Mouse (Mus musculus): ENCODE data around the gene Olfr1302. TPM values are rescaled to one million over a fixed set of nuclear protein-coding genes. Genes with fewer than 3 reads are reported as not detected.

Gene Olfr1302
- polyA plus RNA-seq (2016; fragmentation: Nextera tagmentation; extraction: Ambion mirVana): not detected in 2 replicates

- no peak within 1 kb of the TSS for H3K4me2 ChIP-seq (replicated peaks)
- no peaks in the 10 kb centered on the region for H3K36me3 ChIP-seq
- H3K9ac ChIP-seq: no peak within 1 kb of the TSS
- 82% methylated on average over 2 of the region's 2 CpGs for WGBS
- H3K9me3 ChIP-seq (replicated peaks): no peaks in the 10 kb centered on the region
- H3K27me3 ChIP-seq: no peaks in the 10 kb centered on the region
- no peak within 1 kb of the TSS for H3K27ac ChIP-seq
- H3K4me1 ChIP-seq: no peaks in the 10 kb centered on the region
- no peak for ATAC-seq (ENCODE audit: low FRiP score)
- no peak within 1 kb of the TSS for H3K4me3 ChIP-seq
These were observed at the start of gene Olfr1302 for GRCm38 (mm10) chr2:111777129-111777528. TSS of gene Olfr1302 (plus strand) at chr2:111777429.

DNA sequence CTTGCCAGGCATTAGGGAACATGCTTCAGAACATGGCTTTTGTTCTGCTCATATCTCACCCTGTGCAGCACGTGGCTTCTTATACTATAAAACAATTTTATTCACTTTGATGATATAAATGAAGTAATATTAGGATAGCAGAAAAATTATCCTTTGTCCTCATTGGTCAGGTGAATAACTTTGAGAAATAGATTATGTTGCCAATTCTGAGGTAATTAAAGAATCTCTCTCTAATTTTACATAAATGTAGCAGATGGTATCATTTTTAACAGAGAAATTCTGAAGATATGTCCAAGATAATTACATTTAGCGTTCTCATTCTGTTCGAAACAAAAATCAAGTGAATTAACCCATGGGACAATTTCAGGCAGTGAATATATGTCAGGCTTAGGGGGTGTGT is 26.5 kb upstream of the Olfr1302 start, which contains the start of gene Olfr1301:
Gene Olfr1301, plus strand, starts transcription at position 301 of the 400 bp plus-strand sequence.
- H3K9ac ChIP-seq: no peak within 1 kb of the TSS
- no peaks in the 10 kb centered on the region for H3K4me1 ChIP-seq
- WGBS: 83% methylated on average over 3 of the region's 3 CpGs
- H3K27ac ChIP-seq: no peak within 1 kb of the TSS
- no peaks in the 10 kb centered on the region for H3K9me3 ChIP-seq (replicated peaks)
- no peak for ATAC-seq (ENCODE audit: low FRiP score)
- no peak within 1 kb of the TSS for H3K4me2 ChIP-seq (replicated peaks)
- no peaks in the 10 kb centered on the region for H3K27me3 ChIP-seq
- H3K4me3 ChIP-seq: no peak within 1 kb of the TSS
- no peaks in the 10 kb centered on the region for H3K36me3 ChIP-seq

DNA sequence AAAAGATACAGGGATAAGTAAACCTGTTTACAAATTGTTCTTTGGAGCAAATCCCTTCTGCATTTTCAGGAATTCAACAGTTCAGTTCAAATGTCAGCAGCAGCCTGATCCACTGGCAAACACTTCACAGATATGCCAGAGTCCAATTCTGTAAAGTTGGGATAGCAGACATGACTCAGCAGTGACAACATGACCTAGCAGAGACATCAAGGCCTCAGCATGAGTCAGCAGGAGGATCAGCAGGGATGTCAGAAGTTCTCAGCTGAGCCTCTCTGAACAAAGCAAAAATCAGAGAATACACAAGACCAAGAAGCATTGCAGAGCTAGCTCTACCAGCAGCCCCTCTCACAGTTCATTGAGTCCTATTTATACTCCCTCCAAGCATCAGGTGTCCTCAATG is 35.7 kb downstream of the Olfr1302 start:
- Histone ChIP-seq H3K27me3 (no peaks in the 10 kb centered on the region), H3K27ac (no peak overlapping the region), H3K4me1 (no peaks in the 10 kb centered on the region), H3K36me3 (no peaks in the 10 kb centered on the region), H3K9ac (no peak overlapping the region), H3K4me3 (no peak overlapping the region), H3K4me2 (replicated peaks) (no peak overlapping the region), H3K9me3 (replicated peaks) (no peaks in the 10 kb centered on the region)
- no peak for ATAC-seq (ENCODE audit: low FRiP score)

GRCm38 (mm10) chr2:111820240-111820639 is 43.0 kb downstream of the Olfr1302 start, which contains the start of gene Olfr1303:
TSS of gene Olfr1303 (minus strand) at chr2:111820340.
- Histone ChIP-seq H3K4me1 (no peaks in the 10 kb centered on the region), H3K9me3 (replicated peaks) (no peaks in the 10 kb centered on the region), H3K9ac (no peak within 1 kb of the TSS), H3K27ac (no peak within 1 kb of the TSS), H3K36me3 (no peaks in the 10 kb centered on the region), H3K4me3 (no peak within 1 kb of the TSS), H3K4me2 (replicated peaks) (no peak within 1 kb of the TSS), H3K27me3 (no peaks in the 10 kb centered on the region)
- 83% methylated on average over 2 of the region's 2 CpGs for WGBS
- no peak for ATAC-seq (ENCODE audit: low FRiP score)

Other genes with a start within 250 kb of the Olfr1302 start
- not detected in 2 replicates for gene Olfr1294, start 237.1 kb upstream of the Olfr1302 start, polyA plus RNA-seq (2016; fragmentation: Nextera tagmentation; extraction: Ambion mirVana)
- not detected in 2 replicates for gene Olfr1295, start 207.7 kb upstream of the Olfr1302 start, polyA plus RNA-seq (2016; fragmentation: Nextera tagmentation; extraction: Ambion mirVana)
- not detected in 2 replicates for gene Olfr1297, start 150.9 kb upstream of the Olfr1302 start, polyA plus RNA-seq (2016; fragmentation: Nextera tagmentation; extraction: Ambion mirVana)
- gene Olfr1298, start 128.2 kb upstream of the Olfr1302 start, polyA plus RNA-seq (2016; fragmentation: Nextera tagmentation; extraction: Ambion mirVana): not detected in 2 replicates
- not detected in 2 replicates for gene Olfr1299, start 116.0 kb upstream of the Olfr1302 start, polyA plus RNA-seq (2016; fragmentation: Nextera tagmentation; extraction: Ambion mirVana)
- not detected in 2 replicates for gene Olfr1301, start 26.4 kb upstream of the Olfr1302 start, polyA plus RNA-seq (2016; fragmentation: Nextera tagmentation; extraction: Ambion mirVana)
- not detected in 2 replicates for gene Olfr1303, start 42.9 kb downstream of the Olfr1302 start, polyA plus RNA-seq (2016; fragmentation: Nextera tagmentation; extraction: Ambion mirVana)
- gene Olfr1305, start 99.7 kb downstream of the Olfr1302 start, polyA plus RNA-seq (2016; fragmentation: Nextera tagmentation; extraction: Ambion mirVana): not detected in 2 replicates
- gene Olfr1306, start 138.8 kb downstream of the Olfr1302 start, polyA plus RNA-seq (2016; fragmentation: Nextera tagmentation; extraction: Ambion mirVana): not detected in 2 replicates
- gene Olfr1307, start 172.0 kb downstream of the Olfr1302 start, polyA plus RNA-seq (2016; fragmentation: Nextera tagmentation; extraction: Ambion mirVana): 0.01 TPM in 2 replicates
- gene Olfr1308, start 187.5 kb downstream of the Olfr1302 start, polyA plus RNA-seq (2016; fragmentation: Nextera tagmentation; extraction: Ambion mirVana): not detected in 2 replicates
- not detected in 2 replicates for gene Olfr1309, start 212.9 kb downstream of the Olfr1302 start, polyA plus RNA-seq (2016; fragmentation: Nextera tagmentation; extraction: Ambion mirVana)
- gene Olfr1310, start 235.3 kb downstream of the Olfr1302 start, polyA plus RNA-seq (2016; fragmentation: Nextera tagmentation; extraction: Ambion mirVana): not detected in 2 replicates
- gene Olfr1311, start 247.0 kb downstream of the Olfr1302 start, polyA plus RNA-seq (2016; fragmentation: Nextera tagmentation; extraction: Ambion mirVana): not detected in 2 replicates